Mouse (Mus musculus) ES-CJ7 (cell line): ENCODE measurements around the gene Tra2a.
"Not testable (repeated sequence)": the region's sequence is repeated elsewhere in the genome, so short reads cannot be mapped to it uniquely, and the experiment has no call there.

ENCODE experiments used
- DNase-seq: peaks from one replicate; pipeline ENCODE4 v3.0.0; 2011; ENCODE audit warnings: low read depth, low spot score

Tra2a gene

GRCm38 (mm10) chr6:49263847-49264243, at the start of gene Tra2a:
TSS of gene Tra2a (minus strand) at chr6:49264033.
- DNase-seq = peak; percentile 97

GRCm38 (mm10) chr6:49298286-49298685, 34.5 kb upstream of the Tra2a start:
- peak; percentile 87 for DNase-seq

- no peak for DNase-seq
Measured at GRCm38 (mm10) chr6:49282122-49282521, 18.3 kb upstream of the Tra2a start.

GRCm38 (mm10) chr6:49280942-49281341, 17.1 kb upstream of the Tra2a start:
- no peak for DNase-seq

- DNase-seq = peak; percentile 91
Measured at GRCm38 (mm10) chr6:49275296-49275695, 11.5 kb upstream of the Tra2a start.

GRCm38 (mm10) chr6:49274416-49275091, 10.7 kb upstream of the Tra2a start:
- peak; percentile 88 for DNase-seq

GRCm38 (mm10) chr6:49273934-49274333, 10.1 kb upstream of the Tra2a start:
- peak; percentile 77 for DNase-seq

GRCm38 (mm10) chr6:49272863-49273262, 9.0 kb upstream of the Tra2a start:
- peak; percentile 78 for DNase-seq

- peak; percentile 57 for DNase-seq
Measured at GRCm38 (mm10) chr6:49271815-49272214, 8.0 kb upstream of the Tra2a start.

- peak; percentile 47 for DNase-seq
Measured at GRCm38 (mm10) chr6:49269923-49270322, 6.1 kb upstream of the Tra2a start.

GRCm38 (mm10) chr6:49269200-49269599, 5.4 kb upstream of the Tra2a start:
- peak; percentile 89 for DNase-seq

GRCm38 (mm10) chr6:49267686-49268085, 3.9 kb upstream of the Tra2a start:
- peak; percentile 81 for DNase-seq

GRCm38 (mm10) chr6:49265207-49265606, 1.4 kb upstream of the Tra2a start:
- DNase-seq = not testable (repeated sequence)

- not testable (repeated sequence) for DNase-seq
Measured at GRCm38 (mm10) chr6:49264446-49264845, 613 bp upstream of the Tra2a start.

GRCm38 (mm10) chr6:49263081-49263846, 569 bp downstream of the Tra2a start:
- DNase-seq = peak; percentile 52

GRCm38 (mm10) chr6:49262421-49262820, 1.4 kb downstream of the Tra2a start:
- no peak for DNase-seq

GRCm38 (mm10) chr6:49259711-49260110, 4.1 kb downstream of the Tra2a start:
- DNase-seq = peak; percentile 68

- no peak for DNase-seq
Measured at GRCm38 (mm10) chr6:49257880-49258279, 6.0 kb downstream of the Tra2a start.

- DNase-seq = no peak
Measured at GRCm38 (mm10) chr6:49252207-49252606, 11.6 kb downstream of the Tra2a start.

- DNase-seq = no peak
Measured at GRCm38 (mm10) chr6:49251199-49251598, 12.6 kb downstream of the Tra2a start.

GRCm38 (mm10) chr6:49247246-49247645, 16.6 kb downstream of the Tra2a start:
- DNase-seq = peak; percentile 77

GRCm38 (mm10) chr6:49242331-49242730, 21.5 kb downstream of the Tra2a start:
- DNase-seq = no peak

GRCm38 (mm10) chr6:49241562-49241961, 22.3 kb downstream of the Tra2a start:
- DNase-seq = no peak
